Mouse (Mus musculus) neural tube, embryonic 15.5 days (tissue): Measurements from ENCODE around the gene Pinlyp. TPM values are rescaled to one million over a fixed set of nuclear protein-coding genes. Genes with fewer than 3 reads are reported as not detected.
"Not testable (repeated sequence)": the region's sequence is repeated elsewhere in the genome, so short reads cannot be mapped to it uniquely, and the experiment has no call there.

ENCODE experiments used
- ATAC-seq: fragments of 200-750 bp; cut with Nextera tagmentation; 2 replicates; pipeline ENCODE4 v1.8.0; 2017; ENCODE audit warnings: mild to moderate bottlenecking, moderate TSS enrichment, moderate library complexity; ENCODE audit not compliant: low FRiP score
- H3K27ac ChIP-seq: fragments of 300-500 bp; sonication (generic); replicated peaks from 2 replicates; pipeline ENCODE4 v1.5.1; 2015; ENCODE audit warnings: mild to moderate bottlenecking, inconsistent platforms
- H3K27me3 ChIP-seq: fragments of 300-500 bp; sonication (generic); replicated peaks from 2 replicates; pipeline ENCODE4 v1.6.1; 2015; ENCODE audit warnings: inconsistent platforms
- H3K36me3 ChIP-seq: fragments of 300-500 bp; sonication (generic); 2 replicates; pipeline ENCODE4 v1.6.1; 2015; ENCODE audit warnings: inconsistent platforms
- H3K4me1 ChIP-seq: fragments of 300-500 bp; sonication (generic); 2 replicates; pipeline ENCODE4 v1.6.1; 2015; ENCODE audit warnings: inconsistent platforms
- H3K4me2 ChIP-seq: fragments of 300-500 bp; sonication (generic); 2 replicates; pipeline ENCODE4 v1.6.1; 2015; ENCODE audit warnings: inconsistent platforms, mild to moderate bottlenecking, moderate library complexity
- H3K4me3 ChIP-seq: fragments of 300-500 bp; sonication (generic); replicated peaks from 2 replicates; pipeline ENCODE4 v1.5.1; 2015; ENCODE audit warnings: mild to moderate bottlenecking, inconsistent platforms
- H3K9ac ChIP-seq: fragments of 300-500 bp; sonication (generic); replicated peaks from 2 replicates; pipeline ENCODE4 v1.6.1; 2015; ENCODE audit warnings: mild to moderate bottlenecking, inconsistent platforms
- H3K9me3 ChIP-seq: fragments of 300-500 bp; sonication (generic); replicated peaks from 2 replicates; pipeline ENCODE4 v1.6.1; 2016; ENCODE audit warnings: inconsistent platforms
- WGBS: fragments of 180-500 bp; shearing (Covaris S2); methylation state at CpG from one replicate; pipeline ENCODE4 v1.1.7; 2015; ENCODE audit warnings: mixed read lengths; 5-methylcytosine and 5-hydroxymethylcytosine counted together
- polyA plus RNA-seq: library from polyadenylated mRNA; unstranded; fragments of >200 nt; fragmentation: Nextera tagmentation; extraction: Ambion mirVana; gene quantifications from 2 replicates; pipeline ENCODE4 v1.2.1, GENCODE M21; 2015

Pinlyp gene
- polyA plus RNA-seq, 1 experiment from 2014 or later, result not detected

DNA sequence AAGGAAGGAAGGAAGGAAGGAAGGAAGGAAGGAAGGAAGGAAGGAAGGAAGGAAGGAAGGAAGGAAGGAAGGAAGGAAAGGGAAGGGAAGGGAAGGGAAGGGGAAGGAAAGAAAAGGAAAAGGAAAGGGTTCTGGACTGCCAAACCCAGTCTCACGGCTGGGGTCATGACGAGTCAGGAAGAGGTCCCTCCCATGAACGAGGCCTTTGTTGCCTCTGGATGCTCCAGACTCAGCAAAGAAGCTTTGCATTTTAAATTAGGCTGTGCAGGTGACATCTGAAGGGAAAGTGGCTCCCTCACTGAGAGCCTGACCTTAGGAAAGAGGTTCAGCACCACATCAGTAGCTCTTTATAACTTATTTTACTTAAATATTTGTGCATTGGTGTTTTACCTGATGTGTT is 26.8 kb downstream of the Pinlyp start:
- H3K27me3 ChIP-seq, result no peaks in the 10 kb centered on the region
- 45% methylated on average over 3 of the region's 3 CpGs for WGBS
- no peaks in the 10 kb centered on the region for H3K9me3 ChIP-seq
- peaks cover 28% of the 10 kb centered on the region for H3K36me3 ChIP-seq
- peaks cover 14% of the 10 kb centered on the region for H3K4me1 ChIP-seq
- ATAC-seq, result no peak
- no peak overlapping the region for H3K4me3 ChIP-seq
- no peak overlapping the region for H3K9ac ChIP-seq
- H3K4me2 ChIP-seq, result no peak overlapping the region
- no peak overlapping the region for H3K27ac ChIP-seq

GRCm38 (mm10) chr7:24517654-24518053 is 28.3 kb downstream of the Pinlyp start:
- H3K9ac ChIP-seq, result peak overlapping the region; percentile 21; the same call in 1 of the 2 replicates
- WGBS, result 38% methylated on average over 6 of the region's 6 CpGs
- no peak overlapping the region for H3K4me2 ChIP-seq
- peak; percentile 29; the same call in 1 of the 2 replicates for ATAC-seq
- peak overlapping the region; percentile 66 for H3K27ac ChIP-seq
- peaks cover 22% of the 10 kb centered on the region for H3K4me1 ChIP-seq
- peaks cover 32% of the 10 kb centered on the region for H3K36me3 ChIP-seq
- no peaks in the 10 kb centered on the region for H3K9me3 ChIP-seq
- H3K27me3 ChIP-seq, result no peaks in the 10 kb centered on the region
- H3K4me3 ChIP-seq, result no peak overlapping the region

GRCm38 (mm10) chr7:24517077-24517476 is 28.8 kb downstream of the Pinlyp start:
- Histone ChIP-seq H3K36me3 (peaks cover 35% of the 10 kb centered on the region), H3K9me3 (no peaks in the 10 kb centered on the region), H3K27me3 (no peaks in the 10 kb centered on the region), H3K9ac (no peak overlapping the region), H3K4me2 (no peak overlapping the region), H3K4me3 (no peak overlapping the region), H3K27ac (no peak overlapping the region; the same call in none of the 2 replicates), H3K4me1 (peaks cover 23% of the 10 kb centered on the region)
- WGBS, result 38% methylated on average over 5 of the region's 5 CpGs
- ATAC-seq, result peak; percentile 29; the same call in 1 of the 2 replicates

DNA sequence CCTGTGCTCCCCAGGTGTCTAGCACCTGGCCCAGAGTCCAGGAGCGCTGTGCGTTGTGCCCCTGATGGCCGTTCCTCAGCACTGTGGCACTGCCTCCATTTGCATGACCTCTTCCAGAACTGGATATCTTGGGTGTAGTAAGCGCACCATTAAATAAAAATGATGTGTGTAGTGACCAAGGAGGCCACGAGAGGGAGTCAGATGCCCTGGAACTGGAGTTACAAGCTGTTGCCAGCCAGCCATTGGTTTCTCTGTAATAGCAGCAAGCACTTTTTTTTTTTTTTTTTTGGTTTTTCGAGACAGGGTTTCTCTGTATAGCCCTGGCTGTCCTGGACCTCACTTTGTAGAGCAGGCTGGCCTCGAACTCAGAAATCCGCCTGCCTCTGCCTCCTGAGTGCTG is 29.6 kb downstream of the Pinlyp start:
- 0 out of 2 replicates have a peak, but pooled peaks have one; percentile 8 for ATAC-seq
- H3K36me3 ChIP-seq, result peaks cover 35% of the 10 kb centered on the region
- not testable (repeated sequence) for H3K9me3 ChIP-seq

DNA sequence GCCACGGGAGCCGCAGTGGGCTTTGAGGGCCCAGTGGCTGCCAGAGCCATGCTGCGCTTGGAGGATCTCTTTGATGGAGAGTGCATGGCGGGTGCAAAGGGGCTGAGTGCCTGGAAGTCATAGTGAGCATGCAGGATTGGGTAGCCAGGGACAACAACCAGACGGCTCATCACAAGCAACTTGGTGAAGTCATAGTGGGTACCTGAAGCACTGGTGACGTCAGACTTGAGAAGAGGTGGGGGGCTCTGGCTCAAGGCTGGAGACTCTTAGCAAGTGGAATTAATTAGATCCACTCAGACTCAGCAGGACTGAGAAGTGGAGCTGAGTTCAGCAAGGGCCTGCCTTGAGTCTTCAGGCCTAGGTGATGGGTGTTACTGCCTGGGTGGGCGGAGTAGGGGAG is 33.6 kb downstream of the Pinlyp start, which contains the start of gene AC161166.1:
Gene AC161166.1 (minus strand): TSS at position 101 of the 400 bp plus-strand sequence.
- peaks cover 39% of the 10 kb centered on the region for H3K36me3 ChIP-seq
- H3K9me3 ChIP-seq, result no peaks in the 10 kb centered on the region
- H3K27me3 ChIP-seq, result no peaks in the 10 kb centered on the region
- H3K4me2 ChIP-seq, result no peak within 1 kb of the TSS
- H3K4me1 ChIP-seq, result peaks cover 50% of the 10 kb centered on the region
- 92% methylated on average over 7 of the region's 7 CpGs for WGBS
- H3K4me3 ChIP-seq, result no peak within 1 kb of the TSS
- no peak for ATAC-seq
- no peak within 1 kb of the TSS for H3K27ac ChIP-seq
- H3K9ac ChIP-seq, result no peak within 1 kb of the TSS

More for the DNA sequence above, 29.6 kb downstream of the Pinlyp start:
- 68% methylated on average over 8 of the region's 8 CpGs for WGBS
- not testable (repeated sequence) for H3K27ac ChIP-seq, H3K9ac ChIP-seq, H3K27me3 ChIP-seq, H3K4me2 ChIP-seq, H3K4me3 ChIP-seq
- H3K4me1 ChIP-seq, result peaks cover 25% of the 10 kb centered on the region

- peaks cover 67% of the 10 kb centered on the region for H3K4me1 ChIP-seq
- under 1% methylated on average over 20 of the region's 20 CpGs for WGBS
- no peaks in the 10 kb centered on the region for H3K9me3 ChIP-seq
- H3K4me3 ChIP-seq, result peak overlapping the region; percentile 70
- peak; percentile 29 for ATAC-seq
- no peaks in the 10 kb centered on the region for H3K27me3 ChIP-seq
- peak overlapping the region; percentile 88 for H3K9ac ChIP-seq
- peak overlapping the region; percentile 100 for H3K27ac ChIP-seq
- peak overlapping the region; percentile 70 for H3K4me2 ChIP-seq
- H3K36me3 ChIP-seq, result peaks cover 20% of the 10 kb centered on the region
Observed at GRCm38 (mm10) chr7:24507726-24508114, 38.2 kb downstream of the Pinlyp start.

DNA sequence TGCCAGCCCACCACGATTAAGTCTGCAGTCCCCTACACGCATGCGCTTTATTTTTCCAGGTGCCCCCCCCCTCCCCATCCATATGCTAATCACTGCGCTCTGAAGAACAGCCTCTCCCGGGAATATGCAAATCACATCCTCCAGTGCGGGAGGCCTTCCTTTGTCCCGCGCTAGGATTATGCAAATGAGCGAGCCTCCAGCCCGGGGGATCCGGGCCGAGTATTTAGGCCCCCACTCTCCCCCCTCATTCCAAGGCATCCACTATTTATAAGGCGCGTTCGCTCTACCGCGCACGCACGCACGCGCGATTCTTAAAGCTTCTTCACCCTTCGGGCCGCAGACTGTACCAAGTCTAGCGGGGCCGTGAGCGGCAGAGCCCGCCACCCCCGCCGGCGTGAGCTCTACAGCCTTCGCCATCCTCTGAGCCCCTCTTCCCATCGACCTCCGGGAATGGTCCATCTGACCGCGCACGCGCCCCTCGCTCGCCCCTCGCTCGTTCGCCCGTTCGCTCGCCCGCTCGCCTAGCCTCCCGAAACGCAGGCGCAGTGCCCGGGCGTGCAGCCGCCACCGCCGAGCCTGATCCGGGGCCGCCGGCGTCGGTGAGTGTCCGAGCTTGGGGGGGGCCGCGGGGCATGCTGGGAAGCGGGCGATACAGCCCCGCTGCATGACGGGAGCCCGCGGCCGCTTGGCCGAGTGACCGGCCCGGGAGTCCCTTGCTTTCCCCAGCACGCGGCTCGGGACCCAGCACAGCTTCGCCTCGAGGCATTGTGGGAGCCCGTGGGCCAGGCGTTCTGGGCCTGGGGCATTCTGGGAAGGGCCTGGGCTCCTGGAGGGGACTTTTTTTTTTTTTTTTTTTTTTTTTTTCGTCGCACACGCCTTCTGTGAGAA is 38.8 kb downstream of the Pinlyp start, which contains the start of gene Zfp428:
Gene Zfp428 (plus strand): TSS at position 169 of the 888 bp plus-strand sequence.
- peak within 1 kb of the TSS; percentile 70 for H3K4me2 ChIP-seq
- no peaks in the 10 kb centered on the region for H3K27me3 ChIP-seq
- H3K36me3 ChIP-seq, result peaks cover 21% of the 10 kb centered on the region
- peak within 1 kb of the TSS; percentile 88 for H3K9ac ChIP-seq
- H3K27ac ChIP-seq, result peak within 1 kb of the TSS; percentile 100
- under 1% methylated on average over 84 of the region's 84 CpGs for WGBS
- H3K9me3 ChIP-seq, result no peaks in the 10 kb centered on the region
- H3K4me3 ChIP-seq, result peak within 1 kb of the TSS; percentile 70
- H3K4me1 ChIP-seq, result peaks cover 65% of the 10 kb centered on the region
- peak; percentile 89 for ATAC-seq

GRCm38 (mm10) chr7:24506476-24506837 is 39.5 kb downstream of the Pinlyp start:
- peak; percentile 10; the same call in 1 of the 2 replicates for ATAC-seq

GRCm38 (mm10) chr7:24506065-24506459 is 39.9 kb downstream of the Pinlyp start:
- Histone ChIP-seq H3K4me2 (peak overlapping the region; percentile 70), H3K4me1 (peaks cover 60% of the 10 kb centered on the region), H3K27me3 (no peaks in the 10 kb centered on the region), H3K27ac (peak overlapping the region; percentile 100), H3K9ac (peak overlapping the region; percentile 88), H3K36me3 (peaks cover 26% of the 10 kb centered on the region), H3K4me3 (peak overlapping the region; percentile 70), H3K9me3 (no peaks in the 10 kb centered on the region)
- ATAC-seq, result no peak
- 2% methylated on average over 3 of the region's 3 CpGs for WGBS

More at GRCm38 (mm10) chr7:24506476-24506837, 39.5 kb downstream of the Pinlyp start:
- H3K4me3 ChIP-seq, result peak overlapping the region; percentile 70
- H3K9ac ChIP-seq, result peak overlapping the region; percentile 88
- H3K27ac ChIP-seq, result peak overlapping the region; percentile 100
- H3K27me3 ChIP-seq, result no peaks in the 10 kb centered on the region
- WGBS, result under 1% methylated on average over 12 of the region's 12 CpGs
- peaks cover 24% of the 10 kb centered on the region for H3K36me3 ChIP-seq
- peaks cover 64% of the 10 kb centered on the region for H3K4me1 ChIP-seq
- H3K9me3 ChIP-seq, result no peaks in the 10 kb centered on the region
- H3K4me2 ChIP-seq, result peak overlapping the region; percentile 70

GRCm38 (mm10) chr7:24505447-24506064 is 40.4 kb downstream of the Pinlyp start:
- peaks cover 55% of the 10 kb centered on the region for H3K4me1 ChIP-seq
- no peaks in the 10 kb centered on the region for H3K9me3 ChIP-seq
- H3K9ac ChIP-seq, result peak overlapping the region; percentile 88
- H3K27ac ChIP-seq, result peak overlapping the region; percentile 100
- peaks cover 27% of the 10 kb centered on the region for H3K36me3 ChIP-seq
- H3K4me2 ChIP-seq, result peak overlapping the region; percentile 70
- ATAC-seq, result no peak
- H3K4me3 ChIP-seq, result peak overlapping the region; percentile 70
- 9% methylated on average over 15 of the region's 15 CpGs for WGBS
- H3K27me3 ChIP-seq, result no peaks in the 10 kb centered on the region

- H3K9ac ChIP-seq, result no peak overlapping the region
- no peak overlapping the region for H3K4me3 ChIP-seq
- H3K36me3 ChIP-seq, result peaks cover 30% of the 10 kb centered on the region
- ATAC-seq, result no peak
- H3K27me3 ChIP-seq, result no peaks in the 10 kb centered on the region
- peak overlapping the region; percentile 100 for H3K27ac ChIP-seq
- no peak overlapping the region for H3K4me2 ChIP-seq
- no peaks in the 10 kb centered on the region for H3K9me3 ChIP-seq
- 17% methylated on average over 4 of the region's 4 CpGs for WGBS
- peaks cover 50% of the 10 kb centered on the region for H3K4me1 ChIP-seq
Observed at GRCm38 (mm10) chr7:24504868-24505267, 41.0 kb downstream of the Pinlyp start.
